Mouse (Mus musculus) olfactory bulb, adult 2 months (tissue): ENCODE data around the gene Sod2. TPM values are rescaled to one million over a fixed set of nuclear protein-coding genes. Genes with fewer than 3 reads are reported as not detected.
"Not testable (repeated sequence)": the region's sequence is repeated elsewhere in the genome, so short reads cannot be mapped to it uniquely, and the experiment has no call there.

Source experiments
- H3K27ac ChIP-seq: fragments of 200-500 bp; 2 replicates; pipeline ENCODE4 v1.5.1; 2012; ENCODE audit warnings: low read depth, low read length; ENCODE audit not compliant: insufficient read depth
- H3K4me1 ChIP-seq: fragments of 200-500 bp; 2 replicates; pipeline ENCODE4 v1.6.1; 2012; ENCODE audit warnings: low read length; ENCODE audit not compliant: control insufficient read depth, insufficient read depth
- H3K4me3 ChIP-seq: fragments of 200-500 bp; 2 replicates; pipeline ENCODE4 v1.5.1; 2012; ENCODE audit warnings: mild to moderate bottlenecking, low read depth, low read length, moderate library complexity; ENCODE audit not compliant: insufficient read depth
- CTCF ChIP-seq: fragments of 200-500 bp; IDR thresholded peaks from 2 replicates; pipeline ENCODE4 v1.5.1; 2012; ENCODE audit warnings: low read depth, mild to moderate bottlenecking, low read length, moderate library complexity; ENCODE audit not compliant: insufficient read depth
- POLR2A ChIP-seq: fragments of 200-500 bp; IDR thresholded peaks from 2 replicates; pipeline ENCODE4 v1.6.1; 2012; ENCODE audit warnings: mild to moderate bottlenecking, low read depth, low read length, moderate library complexity; ENCODE audit not compliant: insufficient read depth
- WGBS: fragments of 180-500 bp; shearing (Covaris S2); methylation state at CpG from one replicate; pipeline ENCODE4 v1.1.7; 2018; 5-methylcytosine and 5-hydroxymethylcytosine counted together
- polyA plus RNA-seq: library from polyadenylated mRNA; stranded (reverse); fragments of >200 nt; gene quantifications from 2 replicates; pipeline ENCODE4 v1.2.4, GENCODE M21; 2012; ENCODE audit warnings: low replicate concordance; ENCODE audit not compliant: missing spikeins, insufficient read depth, insufficient read length

Gene Sod2
- polyA plus RNA-seq, 1 experiment = not detected

- Histone ChIP-seq H3K27ac (peak overlapping the region; percentile 71; the same call in 1 of the 2 replicates), H3K4me3 (peak overlapping the region; percentile 62), H3K4me1 (0 out of 2 replicates have a peak, but pooled peaks cover 3% of the 10 kb centered on the region)
- 0% methylated on average over 12 of the region's 12 CpGs for WGBS
- TF ChIP-seq POLR2A (no peak), CTCF (no peak)
Measured at GRCm38 (mm10) chr17:12991194-12991634, 15.4 kb upstream of the Sod2 start.

- WGBS = 1% methylated on average over 80 of the region's 84 CpGs
- Histone ChIP-seq H3K4me3 (peak overlapping the region; percentile 62), H3K27ac (peak overlapping the region; percentile 73), H3K4me1 (0 out of 2 replicates have a peak, but pooled peaks cover 3% of the 10 kb centered on the region)
- TF ChIP-seq POLR2A (no peak), CTCF (no peak)
Measured at GRCm38 (mm10) chr17:12991635-12992358, 14.8 kb upstream of the Sod2 start.

- under 1% methylated on average over 51 of the region's 51 CpGs for WGBS
- H3K27ac ChIP-seq = peak overlapping the region; percentile 73
- H3K4me3 ChIP-seq = peak overlapping the region; percentile 62
- 0 out of 2 replicates have a peak, but pooled peaks cover 3% of the 10 kb centered on the region for H3K4me1 ChIP-seq
- peak; percentile 74 for TF ChIP-seq POLR2A
- no peak for TF ChIP-seq CTCF
Measured at GRCm38 (mm10) chr17:12992470-12992991, 14.1 kb upstream of the Sod2 start.

GRCm38 (mm10) chr17:12994069-12994468 is 12.6 kb upstream of the Sod2 start, which contains the start of gene Wtap:
Gene Wtap, minus strand, starts transcription at chr17:12994169.
- WGBS = 85% methylated on average over 1 of the region's 1 CpGs
- Histone ChIP-seq H3K4me3 (no peak within 1 kb of the TSS), H3K27ac (no peak within 1 kb of the TSS), H3K4me1 (0 out of 2 replicates have a peak, but pooled peaks cover 3% of the 10 kb centered on the region)
- TF ChIP-seq CTCF = no peak

GRCm38 (mm10) chr17:12996345-12996744 is 10.3 kb upstream of the Sod2 start:
- Histone ChIP-seq H3K27ac (no peak overlapping the region), H3K4me3 (no peak overlapping the region), H3K4me1 (no peaks in the 10 kb centered on the region)
- TF ChIP-seq CTCF (no peak), POLR2A (no peak)
- 6% methylated on average over 3 of the region's 3 CpGs for WGBS

- H3K4me1 ChIP-seq = no peaks in the 10 kb centered on the region
- TF ChIP-seq POLR2A (no peak), CTCF (no peak)
- H3K4me3 ChIP-seq = no peak overlapping the region
- H3K27ac ChIP-seq = no peak overlapping the region
- 89% methylated on average over 5 of the region's 5 CpGs for WGBS
Measured at GRCm38 (mm10) chr17:12997890-12998289, 8.8 kb upstream of the Sod2 start.

- no peaks in the 10 kb centered on the region for H3K4me1 ChIP-seq
- H3K27ac ChIP-seq = no peak overlapping the region
- TF ChIP-seq POLR2A (no peak), CTCF (no peak)
- H3K4me3 ChIP-seq = no peak overlapping the region
- 69% methylated on average over 6 of the region's 6 CpGs for WGBS
Measured at GRCm38 (mm10) chr17:12999069-12999468, 7.6 kb upstream of the Sod2 start.

- not testable (repeated sequence) for H3K27ac ChIP-seq, H3K4me3 ChIP-seq, H3K4me1 ChIP-seq
- 96% methylated on average over 5 of the region's 5 CpGs for WGBS
Measured at GRCm38 (mm10) chr17:13002243-13002642, 4.4 kb upstream of the Sod2 start.

GRCm38 (mm10) chr17:13004436-13004835 is 2.2 kb upstream of the Sod2 start:
- H3K27ac ChIP-seq = not testable (repeated sequence)

GRCm38 (mm10) chr17:13006984-13007383 is 338 bp downstream of the Sod2 start:
- TF ChIP-seq CTCF (no peak), POLR2A (no peak)
- H3K27ac ChIP-seq = peak overlapping the region; percentile 76; the same call in 1 of the 2 replicates
- WGBS = 46% methylated on average over 5 of the region's 5 CpGs
- peaks cover 2% of the 10 kb centered on the region; the same call in 1 of the 2 replicates for H3K4me1 ChIP-seq
- peak overlapping the region; percentile 85; the same call in 1 of the 2 replicates for H3K4me3 ChIP-seq

More at GRCm38 (mm10) chr17:13004436-13004835, 2.2 kb upstream of the Sod2 start:
- WGBS = 84% methylated on average over 2 of the region's 2 CpGs
- not testable (repeated sequence) for H3K4me3 ChIP-seq, H3K4me1 ChIP-seq
